In the genomic region with DNA sequence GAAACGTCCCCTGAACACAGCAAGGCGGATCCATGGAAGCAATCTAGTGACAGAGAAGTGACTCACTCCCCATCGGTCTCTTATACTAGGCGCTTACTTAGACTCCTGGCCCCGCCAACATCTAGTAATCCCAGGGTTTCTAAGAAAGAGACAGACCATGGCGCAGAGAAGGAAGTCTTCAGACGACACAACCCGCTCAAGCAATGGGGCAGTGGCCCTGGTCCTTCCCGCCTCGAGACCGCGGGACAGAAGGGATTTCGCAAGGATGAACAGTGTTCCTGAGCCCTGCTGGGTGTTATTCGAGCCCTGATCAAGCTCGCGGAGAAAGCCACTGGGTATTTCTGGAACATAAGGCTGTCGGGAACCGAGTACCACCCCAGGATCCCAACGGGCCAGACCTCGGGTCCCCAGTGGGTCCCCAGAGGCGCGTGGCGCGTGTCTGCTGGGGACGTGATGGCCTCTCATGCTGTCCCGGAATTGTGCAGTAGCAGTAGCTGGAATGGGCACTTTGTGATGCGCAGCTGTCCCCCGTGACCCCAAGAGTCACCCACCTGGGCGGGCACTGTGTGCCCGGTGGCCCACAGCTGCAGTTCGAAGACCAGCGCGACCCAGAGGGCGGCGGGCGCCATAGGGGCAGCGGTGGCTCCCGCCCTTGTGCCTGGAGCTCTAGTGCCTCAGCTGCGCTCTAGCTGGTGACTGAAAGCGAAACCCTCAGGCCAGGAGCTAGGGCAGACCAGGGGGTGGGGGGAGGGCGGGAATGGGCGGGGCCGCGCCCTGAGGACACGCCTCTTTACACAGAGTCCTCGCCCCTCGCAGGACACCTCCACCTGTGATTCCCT, we compare ENCODE assay signal across 8 mouse cellular contexts. TPM values are rescaled to one million over a fixed set of nuclear protein-coding genes. Genes with fewer than 3 reads are reported as not detected.
DNase-seq lines count a peak whose midpoint lies in the region; ATAC-seq and TF ChIP-seq lines count a peak whose summit lies in the region.

A gene (minus strand): TSS at position 698 of the 839 bp plus-strand sequence.

- peak; percentile 82 for ATAC-seq in hindbrain, embryonic 15.5 days (ENCODE audit: low FRiP score, low read depth)
- ATAC-seq in liver, embryonic 11.5 days (replicated peaks; ENCODE audit: low FRiP score): peak; percentile 85
- ATAC-seq in monocyte, adult 5-6 weeks (replicated peaks; ENCODE audit: insufficient number of reproducible peaks, low FRiP score, low TSS enrichment, poor library complexity, severe bottlenecking): peak; percentile 44

- H3K36me3 ChIP-seq in hindbrain, embryonic 15.5 days: no peaks in the 10 kb centered on the region
- H3K36me3 ChIP-seq in liver, embryonic 11.5 days (ENCODE audit: control insufficient read depth, insufficient read depth, low read length): no peaks in the 10 kb centered on the region
- no peaks in the 10 kb centered on the region for H3K36me3 ChIP-seq in thymus, adult 2 months (ENCODE audit: control insufficient read depth, insufficient read depth, low read length)

- peaks cover 10% of the 10 kb centered on the region for H3K4me1 ChIP-seq in hindbrain, embryonic 15.5 days (replicated peaks)
- H3K4me1 ChIP-seq in liver, embryonic 11.5 days (replicated peaks; ENCODE audit: control insufficient read depth, insufficient read depth, low read length): 0 out of 2 replicates have a peak, but pooled peaks cover 5% of the 10 kb centered on the region
- peaks cover 40% of the 10 kb centered on the region for H3K4me1 ChIP-seq in thymus, adult 2 months (replicated peaks; ENCODE audit: control insufficient read depth, insufficient read depth, low read length)

- peaks cover 16% of the 10 kb centered on the region for H3K27me3 ChIP-seq in hindbrain, embryonic 15.5 days
- H3K27me3 ChIP-seq in liver, embryonic 11.5 days (replicated peaks; ENCODE audit: control insufficient read depth, insufficient read depth, low read length): peaks cover 18% of the 10 kb centered on the region
- no peaks in the 10 kb centered on the region for H3K27me3 ChIP-seq in thymus, adult 2 months (ENCODE audit: control insufficient read depth, insufficient read depth, low read length)

- no peaks in the 10 kb centered on the region for H3K9me3 ChIP-seq in hindbrain, embryonic 15.5 days
- no peaks in the 10 kb centered on the region for H3K9me3 ChIP-seq in liver, embryonic 11.5 days (ENCODE audit: control insufficient read depth, low read length)

- H3K4me2 ChIP-seq in hindbrain, embryonic 15.5 days: peak within 1 kb of the TSS; percentile 77
- peak within 1 kb of the TSS; percentile 83 for H3K4me2 ChIP-seq in liver, embryonic 11.5 days

- H3K4me3 ChIP-seq in gastrocnemius, adult 2 months: peak within 1 kb of the TSS; percentile 89
- peak within 1 kb of the TSS; percentile 42 for H3K4me3 ChIP-seq in hindbrain, embryonic 15.5 days
- peak within 1 kb of the TSS; percentile 51 for H3K4me3 ChIP-seq in liver, embryonic 11.5 days (ENCODE audit: low read depth, low read length)
- H3K4me3 ChIP-seq in thymus, adult 2 months (ENCODE audit: control insufficient read depth, insufficient read depth, low read length): peak within 1 kb of the TSS; percentile 98

- no peak for TF ChIP-seq CTCF in gastrocnemius, adult 2 months (IDR thresholded peaks at IDR 0.05)
- no peak for TF ChIP-seq CTCF in thymus, adult 2 months (IDR thresholded peaks at IDR 0.05; ENCODE audit: borderline replicate concordance, control insufficient read depth, extremely low read depth, insufficient read depth, low read length, poor library complexity)

- peak; percentile 86 for TF ChIP-seq POLR2A in thymus, adult 2 months (IDR thresholded peaks at IDR 0.05; ENCODE audit: control insufficient read depth, extremely low read depth, insufficient read depth, low read length, poor library complexity)

- under 1% methylated on average over 47 of the region's 47 CpGs for WGBS in hindbrain, embryonic 15.5 days
- WGBS in liver, embryonic 11.5 days: 1% methylated on average over 47 of the region's 47 CpGs
- 1% methylated on average over 47 of the region's 47 CpGs for WGBS in thymus, adult 2 months

- intact Hi-C loops in gastrocnemius, adult 2 months (cut with DNase I): no loop called here

- peak within 1 kb of the TSS; percentile 49 for H3K9ac ChIP-seq in hindbrain, embryonic 15.5 days
- peak within 1 kb of the TSS; percentile 58 for H3K9ac ChIP-seq in liver, embryonic 11.5 days (ENCODE audit: low read depth, low read length)

- peak; percentile 88 for DNase-seq in CD4-positive, CD25-positive, alpha-beta regulatory T cell, adult 2 months (ENCODE audit: low read depth, low spot score)
- peak; percentile 64 for DNase-seq in adrenal gland, postnatal 25 days
- DNase-seq in gastrocnemius, adult 2 months: peak; percentile 78
- DNase-seq in liver, embryonic 11.5 days (ENCODE audit: low spot score): peak; percentile 64
- peak; percentile 64 for DNase-seq in thymus, adult 2 months
- no peak for DNase-seq in layer of hippocampus, postnatal 14 days (ENCODE audit: low spot score in 2 of 2)

- peak within 1 kb of the TSS; percentile 92 for H3K27ac ChIP-seq in gastrocnemius, adult 2 months
- no peak within 1 kb of the TSS for H3K27ac ChIP-seq in hindbrain, embryonic 15.5 days (replicated peaks)
- no peak within 1 kb of the TSS for H3K27ac ChIP-seq in liver, embryonic 11.5 days (ENCODE audit: low read depth, low read length)
- H3K27ac ChIP-seq in thymus, adult 2 months (ENCODE audit: control insufficient read depth, insufficient read depth, low read length): peak within 1 kb of the TSS; percentile 13; the same call in 1 of the 2 replicates

RNA-seq across cellular contexts. Expression of the gene that starts here (rescaled TPM):
- total RNA-seq in adrenal gland, postnatal 25 days (2021): 4.9 and 7.2 TPM in 2 replicates
- 1 to 10 TPM; 2.5 to 3.0 TPM for total RNA-seq in gastrocnemius, adult 2 months (2021)
- 3.8 and 5.1 TPM in 2 replicates for polyA plus RNA-seq in hindbrain, embryonic 15.5 days (2015; fragmentation: Nextera tagmentation; extraction: Ambion mirVana)
- polyA plus RNA-seq in liver, embryonic 11.5 days (2014; fragmentation: Nextera tagmentation; extraction: Ambion mirVana): 5.7 and 6.5 TPM in 2 replicates
- 343 to 455 TPM (median 362 TPM) in 3 replicates for total RNA-seq in monocyte, adult 5-6 weeks (2017)
- 46.5 and 48.1 TPM in 2 replicates for polyA plus RNA-seq in thymus, adult 2 months (2012; rRNA removed)
- total RNA-seq in layer of hippocampus, postnatal 14 days (2021): 1 to 10 TPM; 2.9 TPM

Comparison
In these comparisons a context has a peak if more than half of its experiments do, and no peak if none do; other contexts are left out.
1. RNA of the gene that starts here (total RNA-seq): 343 to 455 TPM in monocyte, adult 5-6 weeks; 4.9 to 7.2 TPM in adrenal gland, postnatal 25 days, 2.5 to 3.0 TPM in gastrocnemius, adult 2 months and 2.9 TPM in layer of hippocampus, postnatal 14 days; every median in the first group is over 10 times any median in the second.
2. DNase-seq: peak in CD4-positive, CD25-positive, alpha-beta regulatory T cell, adult 2 months (single experiment), adrenal gland, postnatal 25 days (single experiment), gastrocnemius, adult 2 months (single experiment), liver, embryonic 11.5 days (single experiment) and thymus, adult 2 months (single experiment); none in layer of hippocampus, postnatal 14 days (0 of 2).
3. H3K27ac ChIP-seq: peak in gastrocnemius, adult 2 months (single experiment) and thymus, adult 2 months (single experiment); none in hindbrain, embryonic 15.5 days (single experiment) and liver, embryonic 11.5 days (single experiment).
4. H3K4me3 ChIP-seq: peak in every context shown above with its lines; median percentile 98 in thymus, adult 2 months; 89 in gastrocnemius, adult 2 months; 51 in liver, embryonic 11.5 days; 42 in hindbrain, embryonic 15.5 days.
5. Peak in every context shown above with its lines, with median percentiles within 50 percentile points of each other: ATAC-seq.